Mouse (Mus musculus) cerebellum, adult (tissue): ENCODE results near the gene Lsm10.
A peak's percentile ranks its signal among the peaks of the same experiment; 100 is the strongest.

Experiments
- ATAC-seq: cut with Nextera tagmentation; 2 replicates; pipeline ENCODE4 v1.9.2; 2017; ENCODE audit warnings: mild to moderate bottlenecking, moderate library complexity, mixed read lengths; ENCODE audit not compliant: insufficient number of reproducible peaks, low FRiP score, low TSS enrichment

The Lsm10 gene

GRCm38 (mm10) chr4:126115871-126116521 lies 19.6 kb downstream of the Lsm10 start:
- ATAC-seq: no peak

- no peak for ATAC-seq
Observed at GRCm38 (mm10) chr4:126117116-126117515, 20.7 kb downstream of the Lsm10 start.

- ATAC-seq: peak; percentile 36; the same call in 1 of the 2 replicates
Observed at GRCm38 (mm10) chr4:126118651-126119050, 22.2 kb downstream of the Lsm10 start.

- 0 out of 2 replicates have a peak, but pooled peaks have one; percentile 9 for ATAC-seq
Observed at GRCm38 (mm10) chr4:126119051-126119450, 22.6 kb downstream of the Lsm10 start.

GRCm38 (mm10) chr4:126120052-126120451 lies 23.6 kb downstream of the Lsm10 start:
- peak; percentile 47; the same call in 1 of the 2 replicates for ATAC-seq

- ATAC-seq: no peak
Observed at GRCm38 (mm10) chr4:126120506-126120905, 24.1 kb downstream of the Lsm10 start.

- no peak for ATAC-seq
Observed at GRCm38 (mm10) chr4:126123309-126124040, 27.1 kb downstream of the Lsm10 start.

GRCm38 (mm10) chr4:126130502-126130901 lies 34.1 kb downstream of the Lsm10 start:
- ATAC-seq: no peak

GRCm38 (mm10) chr4:126131290-126132121 lies 35.1 kb downstream of the Lsm10 start:
- ATAC-seq: no peak

GRCm38 (mm10) chr4:126132636-126133264 lies 36.3 kb downstream of the Lsm10 start:
- no peak for ATAC-seq

GRCm38 (mm10) chr4:126134236-126134635 lies 37.8 kb downstream of the Lsm10 start:
- ATAC-seq: no peak

GRCm38 (mm10) chr4:126134639-126135038 lies 38.2 kb downstream of the Lsm10 start:
- no peak for ATAC-seq

- no peak for ATAC-seq
Observed at GRCm38 (mm10) chr4:126137773-126138172, 41.4 kb downstream of the Lsm10 start.

GRCm38 (mm10) chr4:126141021-126141420 lies 44.6 kb downstream of the Lsm10 start:
- no peak for ATAC-seq

- no peak for ATAC-seq
Observed at GRCm38 (mm10) chr4:126145396-126145795, 49.0 kb downstream of the Lsm10 start.

GRCm38 (mm10) chr4:126146974-126147532 lies 50.6 kb downstream of the Lsm10 start:
- ATAC-seq: no peak

- ATAC-seq: no peak
Observed at GRCm38 (mm10) chr4:126147533-126148160, 51.2 kb downstream of the Lsm10 start, which contains the start of gene Eva1b. Gene Eva1b, plus strand, starts transcription at chr4:126147744.
